Mouse (Mus musculus): ENCODE results near the gene Intu. TPM values are rescaled to one million over a fixed set of nuclear protein-coding genes. Genes with fewer than 3 reads are reported as not detected.

Intu gene
- polyA plus RNA-seq, 1 experiment from 2014 or later, result 3.6 TPM

DNA sequence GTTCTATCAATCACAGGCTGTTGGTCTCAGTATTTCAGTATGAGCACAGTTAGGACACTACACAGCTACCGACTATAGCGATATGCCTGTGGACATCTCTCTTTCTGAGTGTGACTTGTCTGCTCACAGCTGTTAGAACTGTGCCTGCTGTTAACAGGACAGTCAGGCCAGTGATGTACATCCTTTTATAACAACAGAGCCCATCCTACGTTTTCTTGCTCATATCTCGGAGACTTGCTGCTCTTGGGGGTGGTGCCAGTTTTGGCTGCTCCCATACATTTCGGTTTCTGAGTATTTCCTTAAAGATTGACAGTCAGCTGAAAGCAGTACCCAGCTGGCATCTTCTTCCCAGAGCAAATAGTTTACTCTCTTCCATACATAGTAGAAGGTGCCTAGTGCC, 125.3 kb downstream of the Intu start:
- Histone ChIP-seq H3K4me2 (no peak overlapping the region), H3K4me1 (replicated peaks; ENCODE audit: control insufficient read depth, insufficient read depth, low read length) (0 out of 2 replicates have a peak, but pooled peaks cover 2% of the 10 kb centered on the region), H3K36me3 (ENCODE audit: control insufficient read depth, insufficient read depth, low read length) (no peaks in the 10 kb centered on the region), H3K9ac (ENCODE audit: low read depth, low read length) (no peak overlapping the region), H3K27me3 (replicated peaks; ENCODE audit: control insufficient read depth, insufficient read depth, low read length) (no peaks in the 10 kb centered on the region), H3K27ac (ENCODE audit: low read depth, low read length) (no peak overlapping the region), H3K4me3 (ENCODE audit: low read depth, low read length) (no peak overlapping the region), H3K9me3 (ENCODE audit: control insufficient read depth, low read length) (no peaks in the 10 kb centered on the region)
- no peak for ATAC-seq (replicated peaks; ENCODE audit: low FRiP score)
- DNase-seq (ENCODE audit: low spot score), result no peak
- 82% methylated on average over 5 of the region's 5 CpGs for WGBS

DNA sequence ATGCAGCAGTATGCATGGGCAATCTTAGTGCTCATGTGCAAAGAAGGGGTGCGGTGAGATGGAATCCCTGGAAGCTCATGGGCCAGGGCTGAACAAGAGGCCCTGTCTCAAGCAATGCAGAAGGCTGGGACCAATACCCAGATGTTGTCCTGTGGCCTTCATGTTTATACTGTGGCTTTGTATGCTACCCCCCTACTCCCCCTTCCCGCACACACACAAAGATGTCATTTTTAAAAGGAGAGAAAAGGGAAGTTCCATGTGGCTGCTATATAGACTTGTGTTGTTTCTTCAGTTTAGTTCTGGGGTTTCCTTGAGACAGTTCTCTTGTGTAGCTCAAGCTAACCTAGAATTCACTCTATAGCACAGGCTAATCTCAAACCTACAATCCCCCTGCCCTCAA, 129.1 kb downstream of the Intu start:
- ATAC-seq (replicated peaks; ENCODE audit: low FRiP score) (no peak), DNase-seq (ENCODE audit: low spot score) (no peak)
- Histone ChIP-seq H3K9me3 (ENCODE audit: control insufficient read depth, low read length) (no peaks in the 10 kb centered on the region), H3K4me2 (no peak overlapping the region), H3K27ac (ENCODE audit: low read depth, low read length) (no peak overlapping the region), H3K4me1 (replicated peaks; ENCODE audit: control insufficient read depth, insufficient read depth, low read length) (no peaks in the 10 kb centered on the region), H3K4me3 (ENCODE audit: low read depth, low read length) (no peak overlapping the region), H3K9ac (ENCODE audit: low read depth, low read length) (no peak overlapping the region), H3K27me3 (replicated peaks; ENCODE audit: control insufficient read depth, insufficient read depth, low read length) (no peaks in the 10 kb centered on the region), H3K36me3 (ENCODE audit: control insufficient read depth, insufficient read depth, low read length) (no peaks in the 10 kb centered on the region)
- WGBS, result 83% methylated on average over 2 of the region's 2 CpGs

DNA sequence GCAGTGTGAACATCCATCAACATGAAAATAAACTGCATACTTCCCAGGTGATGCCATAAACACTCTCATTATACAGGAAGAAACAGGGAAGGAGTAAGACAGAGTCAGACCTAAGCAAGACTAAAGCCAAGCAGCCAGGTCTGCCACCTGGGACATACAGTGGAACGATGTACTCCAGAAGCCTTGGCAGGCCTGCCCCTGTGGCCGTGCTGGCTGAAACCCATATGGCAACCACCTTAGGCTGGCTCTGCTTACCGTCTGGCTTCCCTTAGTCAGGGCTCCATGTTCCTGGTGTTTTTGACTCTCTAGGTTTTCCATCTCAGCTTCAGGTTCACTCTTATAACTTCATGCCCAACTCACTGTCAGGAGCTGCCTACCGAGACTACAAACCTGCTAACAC, 135.0 kb downstream of the Intu start:
- 82% methylated on average over 4 of the region's 4 CpGs for WGBS
- H3K27ac ChIP-seq (ENCODE audit: low read depth, low read length), result no peak overlapping the region
- H3K9me3 ChIP-seq (ENCODE audit: control insufficient read depth, low read length), result no peaks in the 10 kb centered on the region
- H3K27me3 ChIP-seq (replicated peaks; ENCODE audit: control insufficient read depth, insufficient read depth, low read length), result no peaks in the 10 kb centered on the region
- H3K4me3 ChIP-seq (ENCODE audit: low read depth, low read length), result no peak overlapping the region
- ATAC-seq (replicated peaks; ENCODE audit: low FRiP score) (no peak), DNase-seq (ENCODE audit: low spot score) (no peak)
- no peak overlapping the region for H3K4me2 ChIP-seq
- H3K4me1 ChIP-seq (replicated peaks; ENCODE audit: control insufficient read depth, insufficient read depth, low read length), result no peaks in the 10 kb centered on the region
- no peak overlapping the region for H3K9ac ChIP-seq (ENCODE audit: low read depth, low read length)
- H3K36me3 ChIP-seq (ENCODE audit: control insufficient read depth, insufficient read depth, low read length), result no peaks in the 10 kb centered on the region

DNA sequence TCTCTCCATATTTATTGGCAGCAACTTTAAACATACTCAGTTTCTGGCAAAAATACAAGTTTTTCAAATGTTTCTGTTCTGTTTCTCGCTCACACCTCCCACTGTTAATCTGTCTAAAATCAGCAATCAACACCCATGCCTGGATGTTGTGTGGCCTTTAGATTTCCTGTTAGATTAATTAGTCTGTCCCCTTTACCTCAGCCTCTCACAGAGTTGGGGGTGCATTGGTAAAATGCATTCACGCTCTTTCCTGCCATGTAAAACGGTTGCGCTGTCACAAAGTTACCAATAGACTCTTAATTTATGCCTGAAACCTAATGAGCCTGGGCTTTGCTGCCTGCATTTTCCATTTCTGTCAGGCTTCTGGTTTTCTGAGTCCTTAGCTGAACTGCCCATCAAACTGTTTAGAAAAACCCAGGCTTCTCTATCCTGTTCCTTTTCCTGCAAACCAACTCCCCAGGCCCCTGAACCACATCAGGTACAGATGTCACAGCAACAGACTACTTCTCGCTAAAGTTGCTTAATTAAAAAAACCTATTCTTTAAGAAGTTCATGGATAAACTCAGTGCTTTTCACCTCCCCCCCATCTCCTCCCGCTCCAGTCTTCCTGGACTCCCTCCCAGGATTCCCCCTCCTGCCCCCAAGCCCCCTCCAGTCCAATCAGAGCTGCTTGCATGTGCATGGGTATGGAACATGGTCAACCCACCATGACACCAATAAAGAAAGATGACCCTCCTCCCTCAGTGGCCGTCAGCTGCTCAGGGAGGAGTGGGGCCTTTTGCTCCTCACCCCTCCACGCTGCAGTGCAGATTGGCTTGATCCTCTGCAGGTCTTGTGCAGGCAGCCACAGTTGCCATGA, 136.0 kb downstream of the Intu start:
- no peak for ATAC-seq (replicated peaks; ENCODE audit: low FRiP score)
- Histone ChIP-seq H3K27ac (ENCODE audit: low read depth, low read length) (no peak overlapping the region), H3K4me3 (ENCODE audit: low read depth, low read length) (no peak overlapping the region), H3K4me1 (replicated peaks; ENCODE audit: control insufficient read depth, insufficient read depth, low read length) (no peaks in the 10 kb centered on the region), H3K9me3 (ENCODE audit: control insufficient read depth, low read length) (no peaks in the 10 kb centered on the region), H3K9ac (ENCODE audit: low read depth, low read length) (no peak overlapping the region), H3K4me2 (no peak overlapping the region), H3K36me3 (ENCODE audit: control insufficient read depth, insufficient read depth, low read length) (no peaks in the 10 kb centered on the region), H3K27me3 (replicated peaks; ENCODE audit: control insufficient read depth, insufficient read depth, low read length) (no peaks in the 10 kb centered on the region)
- no peak for DNase-seq (ENCODE audit: low spot score)
- WGBS, result 84% methylated on average over 8 of the region's 8 CpGs

DNA sequence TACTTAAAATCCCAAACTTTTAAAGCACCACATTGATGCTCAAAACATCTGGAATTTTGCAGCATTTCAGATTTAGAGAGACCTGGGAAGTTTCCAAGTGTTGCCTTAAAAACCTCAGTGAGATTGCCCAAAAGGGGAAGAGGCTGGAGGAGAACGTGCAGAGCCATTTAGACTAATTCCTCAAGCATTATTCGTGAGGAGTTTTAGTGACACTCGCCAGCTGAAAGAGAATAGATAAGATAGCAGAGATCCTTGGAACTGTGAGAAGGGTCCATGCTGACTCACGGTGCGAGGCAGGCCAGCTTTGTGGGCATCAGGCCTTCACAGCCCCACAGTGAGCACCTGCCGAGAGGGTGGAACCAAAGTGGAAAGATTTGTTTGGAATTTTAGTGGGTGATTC, 137.8 kb downstream of the Intu start:
- H3K4me3 ChIP-seq (ENCODE audit: low read depth, low read length), result no peak overlapping the region
- no peaks in the 10 kb centered on the region for H3K9me3 ChIP-seq (ENCODE audit: control insufficient read depth, low read length)
- no peak overlapping the region for H3K4me2 ChIP-seq
- H3K27ac ChIP-seq (ENCODE audit: low read depth, low read length), result no peak overlapping the region
- DNase-seq (ENCODE audit: low spot score) (no peak), ATAC-seq (replicated peaks; ENCODE audit: low FRiP score) (peak; percentile 36; the same call in 1 of the 2 replicates)
- no peaks in the 10 kb centered on the region for H3K36me3 ChIP-seq (ENCODE audit: control insufficient read depth, insufficient read depth, low read length)
- H3K27me3 ChIP-seq (replicated peaks; ENCODE audit: control insufficient read depth, insufficient read depth, low read length), result no peaks in the 10 kb centered on the region
- H3K4me1 ChIP-seq (replicated peaks; ENCODE audit: control insufficient read depth, insufficient read depth, low read length), result no peaks in the 10 kb centered on the region
- H3K9ac ChIP-seq (ENCODE audit: low read depth, low read length), result no peak overlapping the region
- WGBS, result 19% methylated on average over 6 of the region's 6 CpGs

DNA sequence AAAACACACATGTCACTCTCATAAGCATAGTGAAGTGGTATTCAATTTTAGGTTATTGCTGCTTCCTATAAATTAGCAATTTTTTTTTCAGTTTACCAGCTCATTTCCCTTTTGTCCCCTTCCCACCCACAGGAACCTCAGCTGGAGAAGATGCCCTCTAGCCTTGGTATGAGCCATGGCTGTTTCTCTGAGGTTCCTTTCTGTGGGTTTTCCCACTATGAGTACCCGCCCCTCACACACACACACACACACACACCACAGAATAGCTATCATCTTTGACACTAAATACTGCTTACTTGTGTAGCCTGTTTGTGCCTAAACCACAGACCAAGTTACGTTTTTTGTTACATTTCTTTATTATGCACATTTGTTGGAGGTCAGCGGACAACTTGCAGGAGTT, 138.3 kb downstream of the Intu start:
- H3K4me1 ChIP-seq (replicated peaks; ENCODE audit: control insufficient read depth, insufficient read depth, low read length), result no peaks in the 10 kb centered on the region
- no peak overlapping the region for H3K27ac ChIP-seq (ENCODE audit: low read depth, low read length)
- DNase-seq (ENCODE audit: low spot score) (no peak), ATAC-seq (replicated peaks; ENCODE audit: low FRiP score) (no peak)
- no peak overlapping the region for H3K9ac ChIP-seq (ENCODE audit: low read depth, low read length)
- no peak overlapping the region for H3K4me2 ChIP-seq
- H3K27me3 ChIP-seq (replicated peaks; ENCODE audit: control insufficient read depth, insufficient read depth, low read length), result no peaks in the 10 kb centered on the region
- H3K4me3 ChIP-seq (ENCODE audit: low read depth, low read length), result no peak overlapping the region
- no peaks in the 10 kb centered on the region for H3K9me3 ChIP-seq (ENCODE audit: control insufficient read depth, low read length)
- WGBS, result 76% methylated on average over 3 of the region's 3 CpGs
- no peaks in the 10 kb centered on the region for H3K36me3 ChIP-seq (ENCODE audit: control insufficient read depth, insufficient read depth, low read length)

DNA sequence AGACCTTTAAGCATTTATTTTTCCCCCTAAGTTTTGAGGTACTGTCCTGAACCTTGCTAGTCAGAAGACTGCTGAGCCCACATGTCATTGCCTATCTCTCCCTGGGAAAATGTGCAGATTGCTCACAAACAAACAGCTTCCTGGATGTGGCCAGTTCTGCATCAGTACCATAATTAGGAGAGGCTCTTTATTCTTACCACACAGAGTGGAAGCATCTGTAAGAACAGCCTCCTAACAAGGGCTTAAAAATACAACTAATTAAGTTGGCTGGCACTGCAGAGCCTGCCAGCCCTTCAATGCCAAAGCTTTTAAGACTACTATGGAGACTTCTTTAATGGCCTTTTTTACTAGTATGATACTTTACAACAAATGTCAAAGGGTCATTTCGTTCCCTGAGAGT, 142.4 kb downstream of the Intu start:
- no peak overlapping the region for H3K27ac ChIP-seq (ENCODE audit: low read depth, low read length)
- no peak overlapping the region for H3K9ac ChIP-seq (ENCODE audit: low read depth, low read length)
- DNase-seq (ENCODE audit: low spot score) (no peak), ATAC-seq (replicated peaks; ENCODE audit: low FRiP score) (no peak)
- no peaks in the 10 kb centered on the region for H3K9me3 ChIP-seq (ENCODE audit: control insufficient read depth, low read length)
- no peak overlapping the region for H3K4me2 ChIP-seq
- H3K4me1 ChIP-seq (replicated peaks; ENCODE audit: control insufficient read depth, insufficient read depth, low read length), result no peaks in the 10 kb centered on the region
- no peaks in the 10 kb centered on the region for H3K36me3 ChIP-seq (ENCODE audit: control insufficient read depth, insufficient read depth, low read length)
- H3K4me3 ChIP-seq (ENCODE audit: low read depth, low read length), result no peak overlapping the region
- WGBS, result 71% methylated on average over 1 of the region's 1 CpGs
- no peaks in the 10 kb centered on the region for H3K27me3 ChIP-seq (replicated peaks; ENCODE audit: control insufficient read depth, insufficient read depth, low read length)

DNA sequence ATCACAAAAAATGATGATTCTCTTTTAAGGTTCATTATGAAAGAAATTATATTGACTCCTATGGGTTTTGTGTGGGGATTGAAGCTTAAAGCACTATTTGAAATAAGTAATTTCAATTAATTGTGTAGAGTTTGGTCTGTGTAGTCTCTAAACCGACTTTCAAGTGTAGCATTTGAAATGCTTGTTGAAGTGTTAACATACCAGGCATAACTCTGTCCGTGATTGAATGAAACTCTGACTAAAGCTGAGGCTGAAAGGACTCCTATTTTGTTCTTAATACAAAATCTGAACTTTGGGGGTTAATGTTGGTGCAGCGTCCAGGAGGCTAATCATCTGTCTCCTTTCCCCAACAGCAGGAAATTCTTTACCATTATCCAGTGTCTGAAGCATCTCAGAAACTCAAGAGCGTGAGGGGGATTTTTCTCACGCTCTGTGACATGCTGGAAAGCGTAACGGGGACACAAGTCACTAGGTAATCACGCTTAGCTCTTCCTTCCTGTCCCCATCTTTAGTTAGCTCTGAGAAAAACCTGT, 143.9 kb downstream of the Intu start:
- Histone ChIP-seq H3K27ac (ENCODE audit: low read depth, low read length) (no peak overlapping the region), H3K4me2 (no peak overlapping the region)
- 54% methylated on average over 8 of the region's 8 CpGs for WGBS

DNA sequence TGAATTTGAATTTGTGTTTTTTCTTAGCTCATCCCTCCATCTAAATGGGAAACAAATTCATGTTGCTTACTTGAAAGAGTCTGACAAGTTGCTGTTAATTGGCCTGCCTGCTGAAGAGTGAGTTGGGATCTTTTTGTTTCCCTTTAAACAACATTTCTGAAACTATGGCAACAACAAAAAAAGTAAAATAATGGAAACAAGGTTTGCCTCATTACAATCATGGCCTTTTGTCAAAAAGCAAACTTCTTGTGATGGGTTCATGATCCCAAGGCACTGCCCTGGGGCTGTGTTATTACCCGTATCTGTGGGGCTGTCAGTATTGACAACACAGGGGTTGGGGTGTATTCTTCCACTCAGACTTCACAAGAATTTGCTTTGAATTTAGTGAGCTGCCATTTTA, 147.8 kb downstream of the Intu start:
- no peak overlapping the region for H3K4me2 ChIP-seq
- no peaks in the 10 kb centered on the region for H3K9me3 ChIP-seq (ENCODE audit: control insufficient read depth, low read length)
- H3K27ac ChIP-seq (ENCODE audit: low read depth, low read length), result no peak overlapping the region
- WGBS, result 74% methylated on average over 1 of the region's 1 CpGs
- H3K36me3 ChIP-seq (ENCODE audit: control insufficient read depth, insufficient read depth, low read length), result no peaks in the 10 kb centered on the region
- DNase-seq (ENCODE audit: low spot score) (no peak), ATAC-seq (replicated peaks; ENCODE audit: low FRiP score) (no peak)
- no peak overlapping the region for H3K9ac ChIP-seq (ENCODE audit: low read depth, low read length)
- H3K4me3 ChIP-seq (ENCODE audit: low read depth, low read length), result no peak overlapping the region
- no peaks in the 10 kb centered on the region for H3K27me3 ChIP-seq (replicated peaks; ENCODE audit: control insufficient read depth, insufficient read depth, low read length)
- no peaks in the 10 kb centered on the region for H3K4me1 ChIP-seq (replicated peaks; ENCODE audit: control insufficient read depth, insufficient read depth, low read length)

More for the DNA sequence above, 143.9 kb downstream of the Intu start:
- H3K4me1 ChIP-seq (replicated peaks; ENCODE audit: control insufficient read depth, insufficient read depth, low read length), result no peaks in the 10 kb centered on the region
- ATAC-seq (replicated peaks; ENCODE audit: low FRiP score) (no peak), DNase-seq (ENCODE audit: low spot score) (no peak)
- H3K36me3 ChIP-seq (ENCODE audit: control insufficient read depth, insufficient read depth, low read length), result no peaks in the 10 kb centered on the region
- no peak overlapping the region for H3K4me3 ChIP-seq (ENCODE audit: low read depth, low read length)
- no peaks in the 10 kb centered on the region for H3K9me3 ChIP-seq (ENCODE audit: control insufficient read depth, low read length)
- H3K27me3 ChIP-seq (replicated peaks; ENCODE audit: control insufficient read depth, insufficient read depth, low read length), result no peaks in the 10 kb centered on the region
- H3K9ac ChIP-seq (ENCODE audit: low read depth, low read length), result no peak overlapping the region

Data from liver, embryonic 11.5 days (tissue).